Mouse (Mus musculus) megakaryocyte-erythroid progenitor cell, adult 5-6 weeks (primary cell): ENCODE measurements around the gene Ccdc40. TPM values are rescaled to one million over a fixed set of nuclear protein-coding genes. Genes with fewer than 3 reads are reported as not detected.
A peak's percentile ranks its signal among the peaks of the same experiment; 100 is the strongest.

Experiments
- ATAC-seq: replicated peaks from 2 replicates; pipeline ENCODE4 v1.8.0; 2016; ENCODE audit warnings: mild to moderate bottlenecking, inconsistent platforms; ENCODE audit not compliant: severe bottlenecking, poor library complexity, low FRiP score, low TSS enrichment
- total RNA-seq, 2 experiments: library from RNA; stranded (forward) in 1 of 2; stranded (reverse) in 1 of 2; fragments of 200-1000, 215-1000 nt in 1 of 2; fragments of >200 nt in 1 of 2; fragmentation: Nextera tagmentation in 1 of 2; gene quantifications; 2 replicates each; pipeline ENCODE4 v1.2.3; 2014 to 2017

The Ccdc40 gene
- total RNA-seq, 2 experiments from 2014 or later = 4.3 to 6.4 TPM

DNA sequence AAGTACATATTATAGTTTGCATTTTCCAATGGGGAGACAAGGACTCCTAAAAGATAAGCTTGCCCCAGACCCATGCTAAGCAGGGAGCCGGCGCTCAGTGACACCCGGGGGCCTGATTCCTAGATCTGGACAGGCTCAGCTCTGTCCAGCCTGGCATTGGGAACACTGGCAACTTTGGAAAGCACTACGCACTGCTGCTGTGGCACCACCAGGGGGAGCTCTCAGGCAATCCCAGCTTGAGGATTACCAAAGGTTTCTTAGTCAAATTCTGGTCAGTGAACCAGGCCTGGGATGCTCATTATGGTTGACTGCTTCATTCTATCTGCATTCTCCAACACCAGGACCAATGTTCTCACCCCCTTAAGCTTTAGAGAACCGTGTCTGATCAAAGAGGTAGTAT is 21.8 kb upstream of the Ccdc40 start:
- ATAC-seq = peak; percentile 62

DNA sequence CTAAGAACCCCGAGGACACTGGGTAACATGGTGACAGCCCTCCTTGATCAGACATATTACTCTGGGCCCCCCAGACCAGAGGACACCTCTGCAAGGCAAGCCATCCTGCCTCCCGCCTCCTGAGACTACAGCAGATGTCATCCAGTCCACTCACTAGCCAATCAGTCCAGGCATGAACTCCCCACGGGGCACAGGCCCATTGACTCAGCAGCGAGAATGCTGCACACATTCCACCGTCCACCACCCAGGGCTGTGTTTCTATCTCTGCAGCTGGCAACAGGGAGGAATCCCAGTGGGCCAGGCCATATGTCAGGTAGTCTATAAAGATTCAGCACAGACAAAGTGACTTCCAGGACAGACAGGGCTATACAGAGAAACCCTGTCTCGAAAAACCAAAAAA is 20.4 kb upstream of the Ccdc40 start:
- ATAC-seq = no peak

DNA sequence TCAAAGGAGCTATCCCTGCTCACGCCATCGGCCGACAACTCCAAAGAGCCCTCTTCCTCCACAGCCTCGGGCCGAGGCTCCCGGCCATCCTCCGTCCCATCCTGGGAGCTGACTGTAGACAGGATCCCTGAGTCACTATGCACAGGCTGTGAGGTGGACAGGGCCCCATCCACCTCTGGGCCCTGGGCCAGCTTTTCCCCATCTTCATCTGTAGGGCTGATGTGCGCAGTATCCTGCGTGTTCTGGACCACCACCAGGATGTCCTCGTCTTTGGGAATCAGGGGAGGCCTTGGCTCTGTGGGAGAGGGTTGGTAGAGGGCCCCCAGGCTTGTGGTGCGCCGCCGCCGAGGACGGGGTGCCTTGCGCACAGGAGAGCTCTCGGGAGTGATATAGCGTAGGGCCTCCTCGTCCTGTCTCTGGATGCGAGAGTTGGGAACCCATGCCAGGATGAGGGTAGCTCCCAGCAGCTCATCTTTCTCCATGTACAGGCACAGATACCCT is 19.5 kb upstream of the Ccdc40 start:
- ATAC-seq = no peak

DNA sequence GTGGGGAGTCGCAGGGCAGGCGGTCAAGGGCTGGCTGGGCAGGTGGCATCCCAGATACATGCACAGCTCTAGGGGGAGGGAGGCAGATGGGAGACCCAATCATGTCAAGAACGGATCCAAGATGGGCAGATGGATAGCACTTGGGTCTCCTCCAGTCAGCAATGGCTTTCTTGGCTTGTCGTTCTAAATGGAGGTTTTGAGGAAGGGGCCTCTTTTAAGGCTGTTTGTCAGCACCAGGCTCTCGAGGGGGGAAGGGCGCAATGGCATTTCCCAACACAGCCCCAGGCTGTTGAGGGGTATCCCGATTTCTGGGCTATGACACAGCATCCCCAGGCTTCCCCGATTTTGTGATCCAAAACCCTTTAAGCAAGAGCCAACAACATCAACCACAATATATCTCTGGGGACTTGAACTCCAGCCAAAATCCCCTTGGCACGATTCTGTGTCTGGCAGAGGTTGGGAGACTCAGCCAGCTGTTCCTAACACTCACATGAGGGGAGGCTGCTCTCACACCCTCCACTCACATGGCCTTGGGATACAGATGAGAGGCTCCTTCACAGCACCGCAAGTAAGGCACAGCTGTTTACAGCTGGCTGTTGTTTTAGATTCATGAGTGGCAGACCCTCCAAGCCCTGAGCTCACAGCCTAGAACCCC is 18.9 kb upstream of the Ccdc40 start:
- ATAC-seq = no peak

DNA sequence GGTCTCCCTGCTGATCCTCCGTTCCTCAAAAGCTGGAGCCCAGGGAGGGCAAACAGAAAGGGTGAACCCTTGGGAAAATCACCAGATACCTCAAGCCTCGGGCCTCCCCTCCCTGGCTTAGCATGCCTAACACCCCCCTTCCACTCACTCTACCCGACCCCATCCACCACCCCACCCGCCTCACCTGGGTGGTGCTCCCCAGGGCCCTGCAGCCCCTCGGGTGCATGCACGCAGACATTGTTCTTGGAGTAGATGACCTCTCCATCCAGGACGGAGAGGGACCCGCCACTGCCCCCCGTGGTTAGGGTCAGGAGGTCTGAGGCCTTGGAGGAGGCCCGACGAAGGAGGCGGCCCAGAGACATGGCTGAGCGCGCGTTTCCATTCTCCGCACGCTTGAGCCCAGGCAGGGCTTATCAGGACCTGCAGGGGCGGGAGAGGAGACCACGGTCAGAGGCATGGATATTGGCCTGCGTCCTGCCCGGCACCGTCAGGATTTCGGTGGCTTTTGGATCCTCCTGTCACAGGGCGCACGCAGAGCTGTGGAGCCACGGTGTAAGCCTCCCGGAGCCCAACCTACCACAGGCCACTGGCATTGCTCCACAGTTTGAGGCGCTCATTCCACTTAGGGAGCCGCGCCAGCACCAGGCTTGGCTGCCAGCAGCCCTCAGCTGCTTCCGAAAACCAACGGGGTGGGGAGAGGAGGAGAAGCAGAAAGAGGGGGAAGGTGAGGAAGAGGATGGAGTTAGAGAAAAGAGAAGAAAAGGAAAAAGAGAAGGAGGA is 17.9 kb upstream of the Ccdc40 start:
- no peak for ATAC-seq

DNA sequence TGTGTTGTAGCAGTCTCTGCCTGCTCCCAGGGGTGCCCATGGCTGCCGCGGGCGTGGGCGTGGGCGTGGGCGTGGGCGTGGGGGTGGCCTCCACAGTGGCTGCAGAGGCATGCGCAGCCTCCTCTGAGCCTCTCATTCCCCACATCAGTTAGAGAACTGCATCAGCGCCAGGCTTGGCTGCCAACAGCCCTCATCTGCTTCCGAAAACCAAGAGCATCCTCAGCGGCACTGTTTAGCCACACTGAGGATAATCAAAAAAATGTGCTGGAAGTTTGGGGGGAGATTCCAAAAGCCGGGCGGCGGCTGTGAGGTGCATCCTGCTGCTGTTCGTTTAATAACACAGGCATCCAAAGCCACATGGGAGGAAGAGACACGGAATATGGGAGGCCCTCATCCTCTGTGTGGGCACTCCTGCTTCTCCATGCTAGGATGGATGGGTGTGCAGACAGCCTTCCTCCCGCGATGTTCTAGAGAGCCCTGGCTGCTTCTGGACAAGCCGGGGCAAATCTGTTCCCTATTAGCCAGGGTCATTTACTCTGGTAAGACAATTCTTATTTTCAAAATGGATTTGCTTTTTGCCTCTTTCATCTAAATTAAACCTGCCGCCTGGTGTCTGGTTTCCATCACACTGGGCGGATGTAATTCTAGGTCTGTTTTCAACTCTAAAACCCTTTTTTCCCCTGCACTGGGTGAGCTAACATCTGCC is 16.6 kb upstream of the Ccdc40 start:
- no peak for ATAC-seq

DNA sequence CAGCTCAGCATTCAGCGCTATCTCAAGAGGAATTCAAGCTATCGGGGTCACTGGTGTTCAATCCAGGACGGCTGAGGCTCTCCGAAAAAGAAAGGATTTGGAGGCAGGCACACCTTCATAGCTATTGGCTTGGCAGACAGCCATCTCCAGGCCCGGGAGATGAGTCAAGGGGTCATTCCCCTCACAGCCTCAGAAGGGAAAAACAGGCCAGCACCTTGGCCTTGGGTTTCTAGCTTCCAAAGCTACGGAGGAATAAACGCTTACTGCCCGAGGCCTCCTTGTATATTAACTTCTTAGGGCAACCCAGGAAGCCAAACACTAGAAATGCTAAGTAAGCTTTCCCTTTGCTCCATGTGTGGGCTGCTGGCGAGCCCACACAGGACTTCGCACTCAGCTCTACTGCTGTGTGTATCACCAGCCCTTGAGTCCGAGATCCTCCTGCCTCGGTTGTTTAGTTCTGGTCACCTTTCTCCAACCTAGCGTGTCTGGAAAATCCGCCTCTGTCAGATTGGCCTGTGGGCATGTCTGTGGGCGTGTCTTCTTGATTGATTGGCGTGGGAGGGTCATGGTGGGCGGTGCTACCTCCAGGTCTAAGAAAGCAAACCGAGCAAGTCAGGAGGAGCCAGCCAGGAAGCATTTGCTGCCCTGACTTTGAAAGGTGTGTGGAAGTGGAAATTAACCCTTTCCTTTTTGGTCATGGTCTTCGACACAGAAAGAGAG is 15.0 kb upstream of the Ccdc40 start:
- ATAC-seq = no peak

DNA sequence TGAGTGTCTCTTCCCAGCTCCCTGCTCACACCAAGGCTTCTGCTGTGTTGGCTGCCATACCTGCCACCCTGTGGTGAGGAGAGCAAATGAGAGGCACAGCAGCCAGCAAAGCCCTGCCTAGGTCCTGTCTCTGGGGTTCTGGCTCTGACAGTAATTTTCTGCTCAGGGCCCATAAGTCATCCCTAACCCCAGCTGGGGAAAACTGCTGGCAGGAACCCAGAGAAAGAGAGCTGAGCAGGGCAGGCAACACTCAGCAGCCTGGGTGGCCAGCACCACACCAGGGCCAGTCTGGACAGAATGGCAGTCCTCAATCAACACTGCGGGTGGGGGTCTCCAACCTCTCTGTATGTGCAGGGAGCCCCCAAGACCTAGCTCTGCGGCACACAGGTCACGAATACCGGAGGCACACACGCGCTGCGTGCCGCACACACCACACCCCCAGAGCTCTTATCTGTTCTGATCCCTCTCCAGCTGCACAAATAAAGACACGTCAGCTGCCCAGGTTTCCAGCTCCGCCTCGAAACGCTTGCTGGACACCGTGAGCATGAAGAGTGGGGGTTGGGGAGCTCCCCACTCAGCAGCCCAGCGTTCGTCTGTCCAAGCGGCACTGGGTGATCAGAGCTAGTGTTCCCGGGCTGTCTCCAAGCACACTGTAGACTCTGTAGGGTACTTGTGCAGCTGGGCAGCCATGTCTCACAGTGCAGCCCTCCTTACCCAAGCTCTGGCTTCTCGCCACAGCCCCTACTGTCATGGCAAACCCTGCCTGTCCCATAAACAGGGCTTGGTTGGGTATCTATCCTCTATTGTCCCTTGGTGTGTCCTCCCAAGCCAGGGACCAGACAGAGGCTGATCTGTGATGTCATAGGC is 13.1 kb upstream of the Ccdc40 start:
- ATAC-seq = peak; percentile 86

DNA sequence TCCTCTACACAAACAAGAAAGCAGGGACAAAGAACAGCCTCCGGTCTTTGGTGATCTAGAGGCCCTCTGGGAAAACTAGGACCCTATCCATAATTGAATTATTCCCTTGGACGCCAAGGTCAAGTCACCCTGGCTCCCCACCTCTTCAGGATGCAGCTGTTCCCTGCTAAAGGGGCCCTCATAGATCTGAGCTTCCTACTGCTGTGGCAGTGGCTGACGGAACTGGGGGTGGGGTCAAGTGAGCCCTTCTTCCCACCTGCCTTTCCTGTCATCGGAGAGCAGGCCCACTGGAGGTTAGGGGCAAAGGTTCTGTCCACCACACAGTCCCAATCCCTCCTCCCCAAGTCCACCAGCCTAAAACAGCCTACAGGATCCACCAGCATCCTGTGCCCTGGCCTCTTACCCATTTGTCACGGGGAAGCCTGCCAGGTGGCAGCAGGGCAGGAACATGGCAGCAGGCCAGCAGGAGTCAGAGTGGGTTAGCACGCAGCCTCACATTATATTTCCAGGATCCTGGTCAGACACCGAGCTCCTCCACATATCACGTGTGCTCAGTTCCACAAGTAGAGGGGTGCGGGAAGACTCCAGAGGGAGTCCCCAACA is 12.4 kb upstream of the Ccdc40 start:
- ATAC-seq = no peak

DNA sequence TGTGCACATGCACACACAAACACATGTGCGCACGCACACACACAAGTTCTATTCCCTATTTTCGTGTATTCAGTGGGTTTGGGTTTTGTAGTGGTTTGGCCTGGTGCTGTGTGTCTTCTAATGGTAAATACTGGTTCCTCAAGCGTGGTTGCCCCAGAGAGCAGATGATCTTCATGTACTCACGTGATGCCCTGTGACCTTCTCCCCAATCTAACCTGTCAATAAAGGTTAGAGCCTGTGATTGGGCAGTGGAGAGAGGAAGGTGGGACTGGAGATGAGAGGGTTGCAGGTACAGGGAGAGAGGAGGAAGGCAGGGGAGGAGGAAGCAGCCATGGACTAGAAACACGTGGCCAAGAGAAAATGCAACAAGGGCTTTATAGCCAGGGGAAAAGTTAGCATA is 10.5 kb upstream of the Ccdc40 start:
- ATAC-seq = no peak

DNA sequence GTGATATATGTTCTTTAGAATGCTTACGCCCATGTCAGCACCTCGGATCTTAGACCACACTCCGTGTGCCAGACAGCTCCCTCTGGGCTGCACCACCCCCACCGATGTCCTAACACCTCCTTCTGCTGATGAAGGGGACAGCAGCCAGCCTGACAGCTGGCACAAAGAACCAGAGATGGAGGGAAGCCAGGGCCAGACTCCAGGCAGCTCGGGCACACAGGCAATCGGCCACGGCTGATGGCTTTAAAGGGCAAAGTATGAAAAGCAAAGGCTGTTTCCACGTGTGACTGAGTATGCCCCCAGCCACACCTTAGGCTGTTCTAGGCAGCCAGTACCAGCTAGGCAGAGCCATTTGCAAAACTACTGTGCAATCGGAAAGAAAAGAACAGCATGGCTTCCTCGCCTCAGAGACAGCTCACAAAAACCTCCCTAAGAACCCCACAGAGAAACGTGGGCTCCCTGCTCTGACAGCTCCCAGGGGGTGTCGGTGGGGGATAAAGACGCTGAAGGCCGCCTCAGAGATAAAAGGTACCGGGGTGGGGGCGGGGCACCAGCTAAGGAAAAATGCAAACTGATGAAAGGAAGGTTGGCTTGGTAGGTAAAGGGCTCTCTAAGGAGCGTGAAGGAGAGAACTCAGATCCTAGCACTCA is 8.4 kb upstream of the Ccdc40 start:
- no peak for ATAC-seq

DNA sequence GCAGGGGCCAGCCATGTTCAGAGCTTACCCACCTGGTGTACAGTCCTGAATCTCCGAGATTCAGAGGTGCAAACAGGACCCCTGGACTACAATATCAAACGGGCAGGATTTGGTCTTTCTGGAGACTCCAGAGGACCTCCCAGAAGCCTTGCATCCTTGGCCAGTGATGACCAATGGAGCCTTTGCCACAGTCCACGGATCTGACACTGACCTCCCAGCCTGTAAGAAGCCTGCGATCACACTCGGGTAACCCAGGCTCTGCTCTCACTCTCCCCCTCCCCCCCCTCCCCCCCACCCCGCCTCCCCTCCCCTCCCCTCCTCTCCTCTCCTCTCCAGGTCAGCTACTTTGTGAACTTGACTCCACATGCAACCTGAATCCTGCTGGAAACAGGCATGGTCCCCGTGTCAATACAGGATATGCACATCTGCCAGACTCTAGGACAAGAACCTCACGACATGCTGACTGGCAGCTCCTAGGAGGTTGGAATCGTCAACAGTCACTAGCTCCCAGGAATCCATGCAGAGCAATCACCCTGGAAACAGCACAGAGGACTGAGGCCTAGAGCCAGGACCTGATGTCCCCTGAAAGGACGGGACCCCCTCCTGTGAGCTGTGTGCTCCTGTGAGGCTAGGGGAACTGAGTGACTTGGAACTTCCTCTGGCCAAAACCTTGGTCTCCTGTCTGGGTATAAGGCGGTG is 6.4 kb upstream of the Ccdc40 start:
- no peak for ATAC-seq

DNA sequence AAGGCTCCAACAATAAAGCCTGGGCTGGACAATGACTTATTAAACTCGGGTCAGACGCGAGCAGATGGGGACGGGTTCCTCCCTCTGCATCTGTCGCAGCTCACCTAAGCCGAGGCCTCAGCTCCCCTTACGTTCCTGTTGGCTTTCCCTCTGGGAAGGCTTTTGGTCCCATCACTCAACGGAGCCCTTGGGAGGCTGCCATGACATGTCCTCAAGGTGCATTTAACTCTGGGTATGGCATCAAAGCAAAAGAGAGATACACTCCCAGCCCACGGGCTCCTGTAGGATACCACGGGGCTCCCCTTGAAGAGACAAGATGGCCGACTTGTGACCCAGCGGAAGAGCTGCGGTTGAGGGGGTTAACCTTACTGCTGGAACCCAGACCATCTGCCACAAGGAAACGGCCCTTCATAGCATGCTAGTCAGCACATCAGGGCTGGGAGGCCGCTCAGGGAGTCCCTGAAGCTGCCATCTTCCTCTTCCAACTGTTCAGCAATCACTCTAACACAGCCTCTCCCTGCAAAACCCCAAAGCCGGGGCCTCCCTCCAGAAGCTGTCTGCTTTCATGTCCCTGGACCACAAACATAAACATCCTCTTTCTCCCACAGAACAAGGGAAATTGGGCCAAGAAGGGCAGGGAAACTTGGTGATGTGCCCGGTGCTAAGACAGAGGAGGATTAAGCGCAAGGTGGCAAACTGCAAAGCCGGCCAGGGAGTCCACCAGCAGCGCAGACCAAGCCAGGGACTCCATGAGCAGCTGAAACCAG is 5.1 kb upstream of the Ccdc40 start:
- ATAC-seq = no peak

DNA sequence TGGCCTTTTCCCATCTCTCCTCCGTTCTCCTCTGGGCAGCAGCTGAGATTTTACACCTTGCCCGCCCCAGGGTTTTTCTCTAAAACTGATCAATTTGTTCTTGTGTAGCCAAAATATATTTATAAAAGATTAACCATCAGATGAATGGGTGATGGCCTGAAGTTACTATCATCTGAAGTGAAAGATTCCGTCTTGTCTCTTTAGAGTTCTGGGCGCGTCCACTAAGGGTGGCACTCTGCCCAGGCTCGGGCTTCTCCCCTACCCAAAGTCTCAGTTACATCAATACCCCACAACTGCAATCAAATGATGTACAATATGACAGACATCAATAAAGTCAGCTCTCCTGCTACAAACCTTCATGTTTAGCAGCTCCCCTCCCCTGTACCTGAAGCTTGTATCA is 3.4 kb upstream of the Ccdc40 start:
- no peak for ATAC-seq

DNA sequence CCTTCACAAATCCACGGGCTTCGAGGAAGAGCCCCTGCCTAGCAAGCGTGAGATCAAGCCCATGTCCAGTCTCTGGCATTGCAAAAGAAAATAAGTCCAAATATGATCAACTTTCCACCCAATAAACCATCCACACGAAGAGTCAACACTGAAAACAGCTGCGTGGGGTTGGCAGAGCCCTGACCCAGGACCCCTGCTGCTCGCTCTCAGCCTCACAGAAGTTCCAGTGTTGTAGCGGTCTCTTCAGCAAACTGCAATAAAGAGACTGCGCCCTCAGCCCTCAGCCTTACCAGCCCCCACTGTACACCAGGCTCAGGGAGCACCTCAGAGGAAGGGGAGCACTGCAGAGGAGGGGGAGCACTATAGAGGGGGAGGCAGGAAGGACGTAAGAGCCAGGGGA is 2.7 kb upstream of the Ccdc40 start:
- ATAC-seq = no peak

DNA sequence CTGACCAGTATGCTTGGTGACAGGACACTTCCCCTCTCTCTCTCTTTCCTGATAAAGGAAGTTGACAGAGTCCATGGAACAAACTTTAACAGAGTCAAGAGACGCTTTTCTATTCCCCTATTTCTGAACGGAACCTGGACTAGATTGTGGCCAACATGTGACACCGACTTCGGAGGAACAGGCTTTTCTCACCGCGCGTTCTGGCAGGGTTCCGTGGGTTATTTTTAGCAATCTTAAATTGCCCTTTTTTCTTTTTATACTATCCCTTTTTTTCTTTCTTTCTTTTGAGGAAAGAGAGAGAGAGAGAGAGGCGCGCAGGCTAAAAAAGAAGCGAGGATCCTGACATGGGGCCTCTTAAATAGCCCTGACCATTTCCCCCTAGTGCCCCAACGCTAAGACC is 781 bp upstream of the Ccdc40 start:
- no peak for ATAC-seq
